Mouse (Mus musculus) adrenal gland, adult 18-20 months (tissue): ENCODE results near the gene Olfr351. TPM values are rescaled to one million over a fixed set of nuclear protein-coding genes. Genes with fewer than 3 reads are reported as not detected.

Experiments used
- DNase-seq, 2 experiments: peaks; one replicate each; pipeline ENCODE4 v3.0.0; 2021 to 2022; ENCODE audit warnings: low spot score in 2 of 2
- long read RNA-seq, 2 experiments: library from polyadenylated mRNA; stranded (forward); transcript quantifications; one replicate each; pipeline ENCODE4 v2.0.0; 2021
- total RNA-seq, 2 experiments: library from RNA; stranded (reverse); gene quantifications; 1 replicate in 1 of 2; 2 replicates in 1 of 2; pipeline ENCODE4 v1.2.3; 2021

Gene Olfr351
- total RNA-seq = not detected
- long read RNA-seq, experiment 1 = 0 reads
- long read RNA-seq, experiment 2 = 0 reads

DNA sequence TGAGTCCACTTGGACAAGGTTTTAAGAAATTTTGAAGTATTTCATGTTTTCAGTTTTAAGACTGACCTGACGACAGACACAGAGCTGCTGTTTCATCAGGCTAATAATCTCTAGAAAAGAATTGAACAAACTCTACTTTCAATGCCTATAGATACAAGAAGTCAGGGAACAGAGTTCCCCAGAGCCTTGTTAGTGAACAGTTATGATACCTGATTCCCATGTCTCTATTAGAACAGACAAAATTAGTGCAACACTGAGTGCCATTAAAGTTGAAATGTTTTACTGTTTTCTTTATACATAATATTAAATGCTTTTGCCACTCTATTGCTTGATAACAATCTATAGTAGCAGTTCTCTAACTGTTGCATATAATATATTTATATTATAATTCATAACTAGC, at the start of gene Olfr351:
TSS of gene Olfr351 (minus strand) at position 101 of the 400 bp plus-strand sequence.
- no peak for DNase-seq

DNA sequence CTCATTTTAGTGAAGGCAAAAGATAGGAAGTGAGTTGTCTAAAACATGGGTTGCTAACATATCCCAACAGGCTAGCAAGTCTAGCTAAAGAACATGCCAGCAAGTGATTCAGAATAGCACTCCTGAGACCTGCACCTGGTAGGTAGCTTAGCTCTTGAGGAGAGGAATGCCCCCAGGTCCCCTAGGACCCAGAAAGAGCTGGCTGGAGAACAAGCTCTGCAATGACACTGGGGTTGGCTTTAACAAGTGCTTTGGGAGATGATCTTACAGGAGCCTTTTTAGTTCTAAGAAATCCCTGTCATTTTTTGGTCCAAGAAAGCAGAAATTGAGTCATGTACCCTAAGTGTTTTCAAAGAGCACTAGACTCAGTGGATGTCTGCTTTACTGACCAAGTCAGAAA, 42.9 kb upstream of the Olfr351 start, which contains the start of gene Olfr354:
TSS of gene Olfr354 (plus strand) at position 301 of the 400 bp plus-strand sequence.
- DNase-seq = no peak

DNA sequence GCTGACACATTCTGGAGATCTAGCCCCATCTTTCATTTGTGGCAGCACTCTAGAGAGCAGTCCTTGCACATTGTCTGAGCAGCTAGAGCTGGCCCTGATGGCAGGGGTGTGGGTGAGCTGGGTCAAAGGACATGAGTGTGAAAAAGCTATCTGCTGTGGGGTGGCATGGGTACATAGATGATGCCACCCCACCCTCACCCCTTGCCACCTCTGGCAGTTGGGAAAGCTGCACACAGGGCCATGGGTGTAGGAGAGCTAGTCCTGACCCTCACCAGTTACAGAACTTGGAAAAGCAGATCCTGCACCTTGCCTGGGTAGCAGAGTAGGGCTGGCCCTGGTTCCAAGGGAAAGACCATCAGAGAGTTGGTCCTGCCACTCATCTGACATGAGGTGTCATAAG, 34.7 kb upstream of the Olfr351 start:
- DNase-seq = no peak

DNA sequence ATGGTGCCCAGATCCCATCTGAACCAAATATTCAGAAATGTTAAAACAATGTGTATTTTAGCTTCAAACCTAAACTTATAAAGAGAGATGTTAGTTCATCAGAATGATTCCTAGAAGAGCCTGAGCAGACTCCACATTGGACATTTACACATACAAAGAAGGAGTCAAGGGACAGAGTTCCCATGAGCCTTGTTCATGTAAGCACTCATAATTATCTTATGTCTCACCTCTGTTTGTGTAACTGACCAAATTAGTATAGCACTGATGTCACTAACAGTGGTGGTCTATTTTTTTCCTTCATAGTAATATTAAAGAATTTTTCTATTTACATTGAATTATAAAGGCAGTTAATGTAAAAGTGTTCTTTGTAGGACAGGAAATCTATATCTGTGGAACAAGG, 30.4 kb upstream of the Olfr351 start, which contains the start of gene Olfr353:
TSS of gene Olfr353 (minus strand) at position 101 of the 400 bp plus-strand sequence.
- no peak for DNase-seq

DNA sequence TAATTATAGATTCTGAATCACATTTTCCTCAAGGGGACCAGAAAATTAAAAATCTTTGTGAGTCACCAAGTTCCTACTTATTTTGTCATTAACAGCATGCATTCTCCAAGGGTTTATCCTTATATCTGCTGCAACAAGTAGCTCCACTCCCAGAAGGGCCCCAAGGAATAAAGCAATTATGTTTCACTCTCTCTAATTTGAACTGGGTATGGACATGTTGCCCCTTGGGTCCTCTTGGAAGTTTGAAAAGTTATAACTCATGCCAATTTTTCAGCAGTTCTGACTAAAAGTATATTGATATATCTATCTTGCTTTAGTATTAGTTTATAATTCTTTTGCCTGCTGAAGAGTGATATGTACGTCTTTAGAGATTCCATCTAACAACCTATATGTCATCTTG, 5.7 kb upstream of the Olfr351 start, which contains the start of gene Olfr352:
TSS of gene Olfr352 (plus strand) at position 301 of the 400 bp plus-strand sequence.
- DNase-seq = no peak

DNA sequence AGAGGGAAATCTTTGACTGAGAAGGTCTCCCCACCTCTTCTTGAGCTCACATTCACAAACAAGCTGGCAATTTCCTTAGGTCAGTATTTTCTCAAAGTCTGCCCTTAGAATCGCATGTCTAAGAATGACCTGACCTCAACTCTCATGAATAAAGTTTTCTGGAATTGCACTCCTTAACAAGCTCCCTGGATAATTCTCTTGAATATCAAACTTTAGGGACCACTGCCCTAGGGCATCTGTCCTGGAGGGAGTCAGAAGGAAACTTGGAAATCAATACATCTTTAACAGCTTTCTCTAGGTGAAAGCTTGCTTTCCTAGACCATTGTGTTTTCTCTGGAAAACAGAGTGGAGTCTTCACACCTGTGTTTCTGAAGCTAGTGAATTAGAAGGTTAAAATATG, 16.4 kb downstream of the Olfr351 start, which contains the start of gene Olfr350:
TSS of gene Olfr350 (plus strand) at position 301 of the 400 bp plus-strand sequence.
- no peak for DNase-seq

DNA sequence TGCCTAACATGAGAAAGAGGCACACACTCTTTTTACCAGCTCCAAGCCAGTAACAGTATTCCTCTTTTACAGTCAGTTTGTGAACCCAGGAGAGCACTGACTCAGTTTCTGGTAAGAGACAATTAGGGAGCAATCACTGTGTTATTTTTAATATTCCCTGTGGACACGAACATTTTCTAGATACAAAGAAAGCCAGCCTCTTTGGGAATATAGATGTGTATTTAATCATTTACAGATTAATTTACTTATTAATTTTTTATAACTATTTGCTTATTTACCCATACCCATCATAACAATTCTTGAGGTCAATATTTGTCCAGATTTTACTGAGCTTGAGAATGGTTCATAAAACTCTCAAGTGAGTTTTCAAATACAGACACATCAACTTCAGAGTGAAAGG, 45.5 kb downstream of the Olfr351 start, which contains the start of gene Olfr3:
TSS of gene Olfr3 (minus strand) at position 101 of the 400 bp plus-strand sequence.
- no peak for DNase-seq

Other genes with a start within 250 kb of the Olfr351 start
- gene Olfr345, start 222.6 kb downstream of the Olfr351 start, total RNA-seq = not detected
- not detected for gene Olfr346, start 176.9 kb downstream of the Olfr351 start, total RNA-seq
- gene Olfr347, start 130.8 kb downstream of the Olfr351 start, total RNA-seq = not detected
- gene Olfr348, start 78.4 kb downstream of the Olfr351 start, total RNA-seq = not detected
- not detected for gene Olfr50, start 72.1 kb downstream of the Olfr351 start, total RNA-seq
- not detected for gene Olfr3, start 45.6 kb downstream of the Olfr351 start, total RNA-seq
- not detected for gene Olfr350, start 16.4 kb downstream of the Olfr351 start, total RNA-seq
- gene Olfr352, start 5.8 kb upstream of the Olfr351 start, total RNA-seq = not detected
- not detected for gene Olfr353, start 30.3 kb upstream of the Olfr351 start, total RNA-seq
- gene Olfr354, start 43.0 kb upstream of the Olfr351 start, total RNA-seq = not detected
- gene Olfr355, start 66.2 kb upstream of the Olfr351 start, total RNA-seq = not detected
- gene Olfr356, start 74.5 kb upstream of the Olfr351 start, total RNA-seq = not detected
- not detected for gene Olfr357, start 131.2 kb upstream of the Olfr351 start, total RNA-seq
- gene Olfr358, start 146.7 kb upstream of the Olfr351 start, total RNA-seq = not detected
- gene Olfr360, start 203.1 kb upstream of the Olfr351 start, total RNA-seq = not detected
- gene Olfr361, start 226.6 kb upstream of the Olfr351 start, total RNA-seq = not detected